Comparison of ENCODE assay signal across 20 mouse cellular contexts in genomic region chr4:120894584-120894983, GRCm38 (mm10). TPM values are rescaled to one million over a fixed set of nuclear protein-coding genes. Genes with fewer than 3 reads are reported as not detected.
A peak's percentile ranks its signal among the peaks of the same experiment; 100 is the strongest.
DNase-seq lines count a peak whose midpoint lies in the region; ATAC-seq and TF ChIP-seq lines count a peak whose summit lies in the region.
"Had no signal": no experiment of that assay in that cellular context is flagged by ENCODE, and none has a peak within 500 bp of the region (broad histone marks: within the 10 kb centered on the region; RNA-seq: fewer than 3 reads in every experiment).

No protein-coding gene starts in this region.

- no peaks in the 10 kb centered on the region for H3K36me3 ChIP-seq in heart, embryonic 12.5 days
- H3K36me3 ChIP-seq in lung, postnatal 0 days (ENCODE audit: insufficient read depth, low read length): no peaks in the 10 kb centered on the region
- H3K36me3 ChIP-seq: hindbrain, embryonic 15.5 days; limb, embryonic 10.5 days; neural tube, embryonic 12.5 days had no signal

- H3K9ac ChIP-seq in heart, embryonic 12.5 days: no peak overlapping the region
- no peak overlapping the region for H3K9ac ChIP-seq in lung, postnatal 0 days (replicated peaks; ENCODE audit: low read depth)
- H3K9ac ChIP-seq: hindbrain, embryonic 15.5 days; liver, postnatal 0 days; neural tube, embryonic 12.5 days had no signal

- peak; percentile 73 for DNase-seq in heart, adult 11 months
- no peak for DNase-seq in lung, postnatal 0 days (ENCODE audit: low spot score)
- DNase-seq in lung, postnatal 25 days (ENCODE audit: low spot score): no peak
- DNase-seq in cerebellum, adult 9-11 months: peak; percentile 50
- no peak for DNase-seq in thymus, postnatal 10 days (ENCODE audit: low spot score in 2 of 2)
- DNase-seq in right cerebral cortex, postnatal 10 days (ENCODE audit: low spot score in 2 of 2): no peak
- DNase-seq: adrenal gland, adult 8-10 months; gastrocnemius, postnatal 10 days; heart, adult 18-20 months; heart, postnatal 36 days; kidney, adult 11 months; liver, postnatal 0 days; lung, postnatal 4 days; spleen, adult 18-20 months had no signal

- H3K4me2 ChIP-seq in heart, embryonic 12.5 days: no peak overlapping the region
- no peak overlapping the region for H3K4me2 ChIP-seq in lung, postnatal 0 days (replicated peaks; ENCODE audit: low read depth, low read length)
- H3K4me2 ChIP-seq: hindbrain, embryonic 15.5 days; neural tube, embryonic 12.5 days had no signal

- no peak overlapping the region for H3K4me3 ChIP-seq in heart, embryonic 12.5 days
- no peak overlapping the region for H3K4me3 ChIP-seq in lung, postnatal 0 days (ENCODE audit: low read depth, low read length)
- H3K4me3 ChIP-seq: hindbrain, embryonic 15.5 days; limb, embryonic 10.5 days; neural tube, embryonic 12.5 days had no signal

- H3K4me1 ChIP-seq in heart, embryonic 12.5 days (replicated peaks): no peaks in the 10 kb centered on the region
- no peaks in the 10 kb centered on the region for H3K4me1 ChIP-seq in lung, postnatal 0 days (ENCODE audit: insufficient read depth, low read depth, low read length)
- H3K4me1 ChIP-seq: neural tube, embryonic 12.5 days had no signal

- peak; percentile 7; the same call in 1 of the 2 replicates for TF ChIP-seq CTCF in lung, postnatal 0 days (IDR thresholded peaks at IDR 0.05)

- H3K27me3 ChIP-seq in heart, embryonic 12.5 days (replicated peaks): peaks cover 29% of the 10 kb centered on the region
- no peaks in the 10 kb centered on the region for H3K27me3 ChIP-seq in lung, postnatal 0 days (replicated peaks; ENCODE audit: insufficient read depth, low read length)
- H3K27me3 ChIP-seq: hindbrain, embryonic 15.5 days; neural tube, embryonic 12.5 days; Patski had no signal

- H3K9me3 ChIP-seq in heart, embryonic 12.5 days (replicated peaks): 0 out of 2 replicates have a peak, but pooled peaks cover 5% of the 10 kb centered on the region
- no peaks in the 10 kb centered on the region for H3K9me3 ChIP-seq in lung, postnatal 0 days (ENCODE audit: low read length)
- H3K9me3 ChIP-seq: hindbrain, embryonic 15.5 days; limb, embryonic 10.5 days; neural tube, embryonic 12.5 days had no signal

- ATAC-seq in heart, embryonic 12.5 days (ENCODE audit: insufficient number of reproducible peaks, low FRiP score): no peak
- no peak for ATAC-seq in lung, postnatal 0 days
- ATAC-seq: forebrain, embryonic 14.5 days; liver, postnatal 0 days; Patski had no signal

- WGBS in heart, embryonic 12.5 days: 67% methylated on average over 11 of the region's 11 CpGs
- WGBS in lung, postnatal 0 days: 66% methylated on average over 11 of the region's 11 CpGs

- no peak overlapping the region for H3K27ac ChIP-seq in heart, embryonic 12.5 days (ENCODE audit: poor library complexity, severe bottlenecking)
- no peak overlapping the region for H3K27ac ChIP-seq in lung, postnatal 0 days (ENCODE audit: low read length)
- H3K27ac ChIP-seq: hindbrain, embryonic 15.5 days; limb, embryonic 10.5 days; neural tube, embryonic 12.5 days had no signal

- no peak for TF ChIP-seq EP300 in lung, postnatal 0 days (IDR thresholded peaks at IDR 0.05)

RNA-seq across cellular contexts. Expression of gene Exo5, which starts 30.2 kb away (rescaled TPM):
- polyA plus RNA-seq in heart, embryonic 12.5 days (2016; fragmentation: Nextera tagmentation; extraction: Ambion mirVana): 11.9 and 13.1 TPM in 2 replicates
- 12.6 and 13.1 TPM in 2 replicates for polyA plus RNA-seq in lung, postnatal 0 days (2015; fragmentation: Nextera tagmentation; extraction: Ambion mirVana)

RNA-seq across cellular contexts. Expression of gene Rims3, which starts 40.0 kb away (rescaled TPM):
- 1.4 and 1.8 TPM in 2 replicates for polyA plus RNA-seq in heart, embryonic 12.5 days (2016; fragmentation: Nextera tagmentation; extraction: Ambion mirVana)
- polyA plus RNA-seq in lung, postnatal 0 days (2015; fragmentation: Nextera tagmentation; extraction: Ambion mirVana): 0.21 and 0.26 TPM in 2 replicates
- polyA plus RNA-seq: Patski had no signal

RNA-seq across cellular contexts. Expression of gene Zfp69, which starts 56.9 kb away (rescaled TPM):
- polyA plus RNA-seq in heart, embryonic 12.5 days (2016; fragmentation: Nextera tagmentation; extraction: Ambion mirVana): 14.5 and 16.5 TPM in 2 replicates
- 6.7 TPM in 2 replicates for polyA plus RNA-seq in lung, postnatal 0 days (2015; fragmentation: Nextera tagmentation; extraction: Ambion mirVana)

Comparison
In these comparisons a context has a peak if more than half of its experiments do, and no peak if none do; other contexts are left out.
1. DNase-seq: peak in heart, adult 11 months (single experiment) and cerebellum, adult 9-11 months (single experiment); none in lung, postnatal 0 days (single experiment), lung, postnatal 25 days (single experiment), thymus, postnatal 10 days (0 of 2) and right cerebral cortex, postnatal 10 days (0 of 2).